Comparison of ENCODE assay signal across 8 mouse cellular contexts in genomic region chr16:26105115-26105974, GRCm38 (mm10). TPM values are rescaled to one million over a fixed set of nuclear protein-coding genes. Genes with fewer than 3 reads are reported as not detected.
DNase-seq lines count a peak whose midpoint lies in the region; ATAC-seq and TF ChIP-seq lines count a peak whose summit lies in the region.

Gene P3h2, minus strand, starts transcription at chr16:26105784.

- peak within 1 kb of the TSS; percentile 75 for H3K4me2 ChIP-seq in hindbrain, embryonic 14.5 days (replicated peaks)

- intact Hi-C loops in gastrocnemius, adult 2 months (cut with DNase I), result loop anchor here (5.0 to 10.0 kb wide), 3 partner anchors 78 to 141 kb away; no protein-coding TSS in a partner anchor

- DNase-seq in adrenal gland, adult (ENCODE audit: inconsistent age in 2 of 2, low spot score in 1 of 2), result peak; percentile 77 to 90
- DNase-seq in cerebellum, postnatal 4 days (ENCODE audit: low spot score in 2 of 2), result peak; percentile 21 to 44
- peak; percentile 79 for DNase-seq in gastrocnemius, adult 2 months
- peak; percentile 71 for DNase-seq in hindbrain, embryonic 14.5 days (ENCODE audit: low spot score)
- DNase-seq in left cerebral cortex, adult 11 months (ENCODE audit: low spot score), result peak; percentile 31
- DNase-seq in lung, postnatal 10 days, result peak; percentile 73
- DNase-seq in retina, postnatal 7 days (ENCODE audit: low read depth, low spot score), result peak; percentile 35
- no peak for DNase-seq in B cell, adult 2 months

- peaks cover 9% of the 10 kb centered on the region; the same call in 1 of the 2 replicates for H3K27me3 ChIP-seq in hindbrain, embryonic 14.5 days (ENCODE audit: control insufficient read depth, insufficient read depth, low read length)

- TF ChIP-seq CTCF in gastrocnemius, adult 2 months (IDR thresholded peaks at IDR 0.05), result peak; percentile 26

- H3K9me3 ChIP-seq in hindbrain, embryonic 14.5 days (ENCODE audit: control insufficient read depth, low read length), result no peaks in the 10 kb centered on the region

- H3K9ac ChIP-seq in hindbrain, embryonic 14.5 days, result peak within 1 kb of the TSS; percentile 76

- H3K4me1 ChIP-seq in hindbrain, embryonic 14.5 days (replicated peaks; ENCODE audit: control insufficient read depth, insufficient read depth, low read length), result peaks cover 5% of the 10 kb centered on the region

- peak within 1 kb of the TSS; percentile 94 for H3K4me3 ChIP-seq in gastrocnemius, adult 2 months
- peak within 1 kb of the TSS; percentile 72 for H3K4me3 ChIP-seq in hindbrain, embryonic 14.5 days (replicated peaks; ENCODE audit: low read length)

- H3K27ac ChIP-seq in gastrocnemius, adult 2 months, result peak within 1 kb of the TSS; percentile 83
- peak within 1 kb of the TSS; percentile 71 for H3K27ac ChIP-seq in hindbrain, embryonic 14.5 days

- H3K36me3 ChIP-seq in hindbrain, embryonic 14.5 days (replicated peaks; ENCODE audit: control insufficient read depth, insufficient read depth), result no peaks in the 10 kb centered on the region

- under 1% methylated on average over 87 of the region's 101 CpGs for WGBS in hindbrain, embryonic 14.5 days

- peak; percentile 94 for ATAC-seq in hindbrain, embryonic 14.5 days (ENCODE audit: low FRiP score)

RNA-seq across cellular contexts. Expression of gene P3h2, which starts in this region (rescaled TPM):
- 1 to 10 TPM; 4.6 to 7.5 TPM for total RNA-seq in gastrocnemius, adult 2 months (2021)
- polyA plus RNA-seq in hindbrain, embryonic 14.5 days (2014; fragmentation: Nextera tagmentation; extraction: Ambion mirVana), result 1.0 and 1.6 TPM in 2 replicates

Comparison
In these comparisons a context has a peak if more than half of its experiments do, and no peak if none do; other contexts are left out.
1. DNase-seq: peak in adrenal gland, adult (2 of 2), cerebellum, postnatal 4 days (2 of 2), gastrocnemius, adult 2 months (single experiment), hindbrain, embryonic 14.5 days (single experiment), left cerebral cortex, adult 11 months (single experiment), lung, postnatal 10 days (single experiment) and retina, postnatal 7 days (single experiment); none in B cell, adult 2 months (0 of 2).